Mouse (Mus musculus): ENCODE measurements at regions not wholly inside any gene's neighbourhood (a gene's known extent, or its start where the extent isn't known, plus 50 kb on each side); places are given as distances from the start of the nearest gene placed in this dataset.

DNA sequence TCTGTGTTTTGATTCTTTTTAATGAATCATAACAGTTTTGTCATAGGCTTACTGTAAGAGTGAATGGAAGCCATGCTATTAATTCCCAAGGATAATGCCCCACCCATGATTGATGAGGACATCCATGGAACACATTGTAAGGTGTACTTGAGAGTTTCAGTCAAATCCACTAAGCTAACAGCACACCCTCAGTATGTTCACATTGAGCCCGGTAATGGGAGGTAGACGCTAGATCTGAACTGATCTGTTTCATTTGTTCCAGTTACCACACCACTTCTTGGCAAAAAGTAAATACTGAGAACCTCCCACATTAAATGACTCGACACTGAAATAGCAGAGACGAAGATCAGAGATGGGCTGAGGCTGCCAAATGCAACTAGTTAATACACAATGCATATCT lies 165.9 kb downstream of the Klf6 start:
- ATAC-seq (replicated peaks; ENCODE audit: insufficient number of reproducible peaks, low FRiP score, low TSS enrichment, low read depth) (no peak), DNase-seq (ENCODE audit: low spot score) (no peak)
- no peaks in the 10 kb centered on the region for H3K4me1 ChIP-seq (ENCODE audit: control insufficient read depth, insufficient read depth, low read length)

DNA sequence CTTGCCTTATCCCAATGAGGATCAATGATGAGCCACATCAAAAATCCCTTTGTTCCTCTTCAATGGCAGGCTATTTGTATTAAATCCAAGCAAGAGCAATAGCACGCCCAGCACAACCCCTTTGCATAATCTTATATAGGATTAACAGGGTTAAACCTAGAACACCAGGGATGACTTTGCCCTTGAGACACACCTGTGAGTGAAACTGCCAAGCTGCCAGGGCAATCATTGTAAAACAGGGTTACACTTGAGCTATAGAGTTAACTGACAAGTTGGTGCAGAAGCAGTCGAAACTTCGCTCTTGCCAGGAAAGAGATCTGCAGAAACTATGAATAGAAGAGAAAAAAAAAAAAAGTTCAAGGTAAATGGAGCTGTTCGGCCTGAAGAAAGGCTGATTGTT lies 167.6 kb downstream of the Klf6 start:
- no peaks in the 10 kb centered on the region for H3K27me3 ChIP-seq (ENCODE audit: control insufficient read depth, insufficient read depth, low read length)
- no peaks in the 10 kb centered on the region for H3K36me3 ChIP-seq (replicated peaks; ENCODE audit: control insufficient read depth, insufficient read depth, low read depth, low read length)
- H3K9ac ChIP-seq (replicated peaks; ENCODE audit: low read length), result no peak overlapping the region
- no peak overlapping the region for H3K4me3 ChIP-seq (ENCODE audit: low read depth, low read length)
- 45% methylated on average over 4 of the region's 4 CpGs for WGBS
- H3K27ac ChIP-seq (replicated peaks; ENCODE audit: low read depth, low read length), result no peak overlapping the region
- ATAC-seq (replicated peaks; ENCODE audit: insufficient number of reproducible peaks, low FRiP score, low TSS enrichment, low read depth) (no peak), DNase-seq (ENCODE audit: low spot score) (no peak)
- H3K9me3 ChIP-seq (replicated peaks; ENCODE audit: control insufficient read depth, low read length), result no peaks in the 10 kb centered on the region
- H3K4me1 ChIP-seq (ENCODE audit: control insufficient read depth, insufficient read depth, low read length), result no peaks in the 10 kb centered on the region
- H3K4me2 ChIP-seq (ENCODE audit: low read depth, low read length), result no peak overlapping the region

More for the DNA sequence above, 165.9 kb downstream of the Klf6 start:
- no peak overlapping the region for H3K4me2 ChIP-seq (ENCODE audit: low read depth, low read length)
- no peak overlapping the region for H3K9ac ChIP-seq (replicated peaks; ENCODE audit: low read length)
- no peaks in the 10 kb centered on the region for H3K27me3 ChIP-seq (ENCODE audit: control insufficient read depth, insufficient read depth, low read length)
- no peaks in the 10 kb centered on the region for H3K9me3 ChIP-seq (replicated peaks; ENCODE audit: control insufficient read depth, low read length)
- H3K36me3 ChIP-seq (replicated peaks; ENCODE audit: control insufficient read depth, insufficient read depth, low read depth, low read length), result no peaks in the 10 kb centered on the region
- WGBS, result 89% methylated on average over 4 of the region's 4 CpGs
- no peak overlapping the region for H3K27ac ChIP-seq (replicated peaks; ENCODE audit: low read depth, low read length)
- no peak overlapping the region for H3K4me3 ChIP-seq (ENCODE audit: low read depth, low read length)

DNA sequence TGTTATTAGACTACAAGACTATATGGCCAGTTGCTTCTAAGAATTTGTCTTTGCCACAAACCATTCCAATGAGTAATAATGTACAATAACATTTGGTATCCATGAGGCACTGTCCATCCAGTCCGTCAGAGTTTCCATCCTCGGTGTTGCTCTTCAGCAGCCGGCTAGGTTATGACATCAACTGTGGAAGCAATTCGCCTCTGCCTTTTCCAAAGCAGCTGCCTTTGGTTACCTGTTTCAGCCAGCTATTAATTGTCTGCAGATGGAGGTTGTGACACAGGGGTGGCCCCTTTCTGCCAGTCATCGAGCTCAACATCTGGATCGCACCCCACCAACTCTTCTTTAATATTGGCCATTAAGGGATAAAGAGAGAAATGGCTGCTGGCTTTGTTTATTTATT lies 168.2 kb downstream of the Klf6 start:
- no peaks in the 10 kb centered on the region for H3K4me1 ChIP-seq (ENCODE audit: control insufficient read depth, insufficient read depth, low read length)
- ATAC-seq (replicated peaks; ENCODE audit: insufficient number of reproducible peaks, low FRiP score, low TSS enrichment, low read depth) (no peak), DNase-seq (ENCODE audit: low spot score) (peak; percentile 86)
- 33% methylated on average over 6 of the region's 6 CpGs for WGBS
- H3K4me3 ChIP-seq (ENCODE audit: low read depth, low read length), result no peak overlapping the region
- H3K9ac ChIP-seq (replicated peaks; ENCODE audit: low read length), result no peak overlapping the region
- H3K4me2 ChIP-seq (ENCODE audit: low read depth, low read length), result no peak overlapping the region
- no peak overlapping the region for H3K27ac ChIP-seq (replicated peaks; ENCODE audit: low read depth, low read length)
- no peaks in the 10 kb centered on the region for H3K9me3 ChIP-seq (replicated peaks; ENCODE audit: control insufficient read depth, low read length)
- no peaks in the 10 kb centered on the region for H3K36me3 ChIP-seq (replicated peaks; ENCODE audit: control insufficient read depth, insufficient read depth, low read depth, low read length)
- no peaks in the 10 kb centered on the region for H3K27me3 ChIP-seq (ENCODE audit: control insufficient read depth, insufficient read depth, low read length)

DNA sequence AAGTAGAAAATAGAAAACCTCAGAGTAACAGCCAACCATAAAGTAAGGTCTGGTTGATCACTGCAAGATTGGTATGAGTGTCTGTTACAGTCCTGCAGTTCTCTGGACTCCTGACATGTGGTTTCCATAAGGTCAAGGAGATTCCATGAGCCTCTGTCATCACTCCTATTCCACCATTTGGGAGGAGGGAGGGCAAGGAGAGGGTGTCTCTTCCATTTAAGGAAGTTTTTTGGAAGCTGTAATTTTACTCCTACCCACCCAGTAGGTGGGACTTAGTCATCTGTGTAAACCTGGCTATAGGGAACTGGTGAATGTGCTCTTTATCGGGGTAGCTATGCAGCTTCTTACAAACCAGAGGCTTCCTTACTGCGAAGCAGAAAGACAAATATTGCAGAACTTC lies 168.8 kb downstream of the Klf6 start:
- 43% methylated on average over 2 of the region's 2 CpGs for WGBS
- H3K36me3 ChIP-seq (replicated peaks; ENCODE audit: control insufficient read depth, insufficient read depth, low read depth, low read length), result no peaks in the 10 kb centered on the region
- peak; percentile 67 for DNase-seq (ENCODE audit: low spot score)
- no peak overlapping the region for H3K4me2 ChIP-seq (ENCODE audit: low read depth, low read length)
- H3K4me3 ChIP-seq (ENCODE audit: low read depth, low read length), result no peak overlapping the region
- no peaks in the 10 kb centered on the region for H3K4me1 ChIP-seq (ENCODE audit: control insufficient read depth, insufficient read depth, low read length)
- no peak overlapping the region for H3K9ac ChIP-seq (replicated peaks; ENCODE audit: low read length)
- H3K27ac ChIP-seq (replicated peaks; ENCODE audit: low read depth, low read length), result no peak overlapping the region
- no peak for ATAC-seq (replicated peaks; ENCODE audit: insufficient number of reproducible peaks, low FRiP score, low TSS enrichment, low read depth)
- H3K27me3 ChIP-seq (ENCODE audit: control insufficient read depth, insufficient read depth, low read length), result no peaks in the 10 kb centered on the region
- no peaks in the 10 kb centered on the region for H3K9me3 ChIP-seq (replicated peaks; ENCODE audit: control insufficient read depth, low read length)

DNA sequence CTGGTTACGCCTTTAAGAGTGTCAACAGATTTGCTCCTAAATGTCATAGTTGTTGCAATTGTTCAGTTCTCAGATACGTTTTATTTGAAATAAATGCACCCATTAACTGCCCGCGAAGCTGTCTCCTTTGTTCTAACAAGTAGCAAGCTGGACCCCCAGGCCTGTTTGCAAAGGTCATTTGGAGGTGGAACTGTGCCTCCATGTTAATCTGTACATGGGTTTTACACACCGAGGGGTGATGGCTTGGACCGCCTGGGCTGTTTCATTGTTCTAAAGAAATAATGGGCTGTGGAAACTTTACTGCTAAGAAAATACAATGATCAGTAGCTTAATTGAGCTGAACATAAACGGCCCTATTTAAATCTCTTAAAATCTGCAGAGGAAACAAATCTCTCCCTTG lies 178.8 kb downstream of the Klf6 start:
- DNase-seq (ENCODE audit: low spot score), result no peak

DNA sequence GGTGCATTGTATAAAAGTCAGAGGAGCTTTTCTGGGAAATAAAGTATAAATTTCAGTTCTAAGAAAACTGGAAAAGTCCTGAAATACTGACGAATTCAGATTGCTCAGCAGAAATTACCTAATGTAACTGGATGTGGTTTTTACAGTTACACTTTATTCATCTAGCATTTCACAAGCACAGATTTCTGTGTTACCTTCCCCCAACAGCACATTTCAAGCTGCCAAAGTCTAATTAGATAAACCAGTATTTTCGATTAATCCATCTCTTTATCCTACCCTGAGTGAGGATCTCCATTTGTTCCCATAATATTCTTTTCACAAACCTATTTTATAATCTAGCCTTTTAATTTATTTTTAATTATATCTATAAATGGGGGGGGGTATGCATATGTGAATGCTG lies 179.4 kb downstream of the Klf6 start:
- DNase-seq (ENCODE audit: low spot score) (no peak), ATAC-seq (replicated peaks; ENCODE audit: insufficient number of reproducible peaks, low FRiP score, low TSS enrichment, low read depth) (no peak)
- Histone ChIP-seq H3K36me3 (replicated peaks; ENCODE audit: control insufficient read depth, insufficient read depth, low read depth, low read length) (no peaks in the 10 kb centered on the region), H3K27me3 (ENCODE audit: control insufficient read depth, insufficient read depth, low read length) (no peaks in the 10 kb centered on the region), H3K9ac (replicated peaks; ENCODE audit: low read length) (no peak overlapping the region), H3K27ac (replicated peaks; ENCODE audit: low read depth, low read length) (no peak overlapping the region), H3K9me3 (replicated peaks; ENCODE audit: control insufficient read depth, low read length) (no peaks in the 10 kb centered on the region), H3K4me2 (ENCODE audit: low read depth, low read length) (no peak overlapping the region), H3K4me1 (ENCODE audit: control insufficient read depth, insufficient read depth, low read length) (no peaks in the 10 kb centered on the region), H3K4me3 (ENCODE audit: low read depth, low read length) (no peak overlapping the region)
- WGBS, result 73% methylated on average over 2 of the region's 2 CpGs

More for the DNA sequence above, 178.8 kb downstream of the Klf6 start:
- ATAC-seq (replicated peaks; ENCODE audit: insufficient number of reproducible peaks, low FRiP score, low TSS enrichment, low read depth), result no peak
- no peaks in the 10 kb centered on the region for H3K4me1 ChIP-seq (ENCODE audit: control insufficient read depth, insufficient read depth, low read length)
- H3K27me3 ChIP-seq (ENCODE audit: control insufficient read depth, insufficient read depth, low read length), result no peaks in the 10 kb centered on the region
- H3K4me3 ChIP-seq (ENCODE audit: low read depth, low read length), result no peak overlapping the region
- H3K9ac ChIP-seq (replicated peaks; ENCODE audit: low read length), result no peak overlapping the region
- no peaks in the 10 kb centered on the region for H3K9me3 ChIP-seq (replicated peaks; ENCODE audit: control insufficient read depth, low read length)
- H3K36me3 ChIP-seq (replicated peaks; ENCODE audit: control insufficient read depth, insufficient read depth, low read depth, low read length), result no peaks in the 10 kb centered on the region
- WGBS, result 70% methylated on average over 7 of the region's 7 CpGs
- no peak overlapping the region for H3K4me2 ChIP-seq (ENCODE audit: low read depth, low read length)
- no peak overlapping the region for H3K27ac ChIP-seq (replicated peaks; ENCODE audit: low read depth, low read length)

DNA sequence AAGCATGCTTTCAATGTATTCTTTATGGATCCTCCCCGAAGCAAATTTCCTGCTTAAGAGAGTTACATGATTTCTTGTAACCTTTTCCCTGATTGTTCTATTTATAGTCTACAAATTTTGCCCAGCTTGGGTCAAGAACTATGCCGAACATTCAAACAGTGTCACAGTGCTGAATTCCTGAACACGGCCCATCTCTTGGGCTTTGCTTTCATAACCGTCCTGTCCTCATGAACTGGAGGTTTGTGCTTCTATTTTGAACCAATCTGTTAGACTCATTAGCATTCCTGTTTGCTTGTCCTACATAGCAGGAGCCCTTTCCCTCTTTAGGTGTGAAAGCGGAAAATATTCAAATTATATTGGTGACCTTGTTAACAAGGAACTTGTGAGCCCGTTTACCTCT lies 181.2 kb downstream of the Klf6 start:
- Histone ChIP-seq H3K9me3 (replicated peaks; ENCODE audit: control insufficient read depth, low read length) (no peaks in the 10 kb centered on the region), H3K27me3 (ENCODE audit: control insufficient read depth, insufficient read depth, low read length) (no peaks in the 10 kb centered on the region), H3K9ac (replicated peaks; ENCODE audit: low read length) (no peak overlapping the region), H3K4me2 (ENCODE audit: low read depth, low read length) (no peak overlapping the region), H3K4me3 (ENCODE audit: low read depth, low read length) (no peak overlapping the region), H3K36me3 (replicated peaks; ENCODE audit: control insufficient read depth, insufficient read depth, low read depth, low read length) (no peaks in the 10 kb centered on the region), H3K4me1 (ENCODE audit: control insufficient read depth, insufficient read depth, low read length) (no peaks in the 10 kb centered on the region), H3K27ac (replicated peaks; ENCODE audit: low read depth, low read length) (no peak overlapping the region)
- 79% methylated on average over 6 of the region's 6 CpGs for WGBS
- DNase-seq (ENCODE audit: low spot score) (no peak), ATAC-seq (replicated peaks; ENCODE audit: insufficient number of reproducible peaks, low FRiP score, low TSS enrichment, low read depth) (no peak)

DNA sequence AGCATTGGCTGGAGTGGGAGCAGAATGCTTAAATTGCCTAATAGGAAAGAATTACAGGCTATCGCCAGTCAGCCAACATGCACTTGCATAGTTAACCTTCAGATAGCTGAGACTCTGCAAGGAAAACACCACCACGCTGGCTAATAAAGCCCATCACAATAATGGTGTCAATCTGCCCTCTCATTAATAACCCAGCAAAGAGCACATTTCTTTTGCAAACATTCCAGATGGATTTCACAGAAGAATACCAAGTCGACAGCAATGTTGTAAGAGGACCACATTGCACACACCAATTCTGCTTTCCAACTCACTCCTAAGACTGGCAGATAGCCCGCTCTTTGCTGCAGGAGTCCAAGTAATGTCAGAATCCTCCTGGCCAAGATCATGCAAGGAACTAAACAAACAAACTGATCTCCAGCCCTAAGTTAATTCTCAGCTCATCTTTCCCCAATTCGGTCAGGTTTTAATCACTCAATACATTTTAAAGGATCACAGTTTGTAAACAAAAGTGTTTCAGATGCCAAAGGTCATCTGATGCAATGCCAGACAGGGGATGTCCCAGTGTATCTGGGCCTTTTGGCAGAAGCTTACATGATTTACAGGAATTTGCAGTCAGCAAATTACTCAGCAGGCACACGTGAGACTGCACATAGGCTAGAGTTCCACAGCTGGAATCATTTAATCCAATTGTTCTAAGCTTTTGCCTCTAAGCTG lies 198.4 kb downstream of the Klf6 start:
- no peak overlapping the region for H3K4me2 ChIP-seq (ENCODE audit: low read depth, low read length)
- no peaks in the 10 kb centered on the region for H3K4me1 ChIP-seq (ENCODE audit: control insufficient read depth, insufficient read depth, low read length)
- H3K36me3 ChIP-seq (replicated peaks; ENCODE audit: control insufficient read depth, insufficient read depth, low read depth, low read length), result no peaks in the 10 kb centered on the region
- no peaks in the 10 kb centered on the region for H3K27me3 ChIP-seq (ENCODE audit: control insufficient read depth, insufficient read depth, low read length)
- no peaks in the 10 kb centered on the region for H3K9me3 ChIP-seq (replicated peaks; ENCODE audit: control insufficient read depth, low read length)
- no peak overlapping the region for H3K9ac ChIP-seq (replicated peaks; ENCODE audit: low read length)
- ATAC-seq (replicated peaks; ENCODE audit: insufficient number of reproducible peaks, low FRiP score, low TSS enrichment, low read depth) (peak; percentile 70; the same call in 1 of the 2 replicates), DNase-seq (ENCODE audit: low spot score) (peak; percentile 89)
- H3K4me3 ChIP-seq (ENCODE audit: low read depth, low read length), result no peak overlapping the region
- no peak overlapping the region for H3K27ac ChIP-seq (replicated peaks; ENCODE audit: low read depth, low read length)
- 14% methylated on average over 6 of the region's 6 CpGs for WGBS

All from embryonic facial prominence, embryonic 11.5 days (tissue).